Mouse (Mus musculus) erythroid progenitor cell, adult 5-6 weeks (primary cell): Measurements from ENCODE around the gene Chchd6. TPM values are rescaled to one million over a fixed set of nuclear protein-coding genes. Genes with fewer than 3 reads are reported as not detected.

Experiments
- ATAC-seq: replicated peaks from 2 replicates; pipeline ENCODE4 v1.8.0; 2016; ENCODE audit warnings: moderate number of reproducible peaks, mild to moderate bottlenecking, moderate TSS enrichment, inconsistent platforms; ENCODE audit not compliant: poor library complexity, low FRiP score, severe bottlenecking
- total RNA-seq, 2 experiments: library from RNA; stranded (forward) in 1 of 2; stranded (reverse) in 1 of 2; fragments of 150-400 nt in 1 of 2; fragments of 186-747, 209-891 nt in 1 of 2; gene quantifications; 2 replicates each; pipeline versions ENCODE4 v1.2.3 to v1.2.4; 2015 to 2017; ENCODE audit warnings: low replicate concordance in 2 of 2

The Chchd6 gene
- total RNA-seq, 2 experiments from 2014 or later: not detected

DNA sequence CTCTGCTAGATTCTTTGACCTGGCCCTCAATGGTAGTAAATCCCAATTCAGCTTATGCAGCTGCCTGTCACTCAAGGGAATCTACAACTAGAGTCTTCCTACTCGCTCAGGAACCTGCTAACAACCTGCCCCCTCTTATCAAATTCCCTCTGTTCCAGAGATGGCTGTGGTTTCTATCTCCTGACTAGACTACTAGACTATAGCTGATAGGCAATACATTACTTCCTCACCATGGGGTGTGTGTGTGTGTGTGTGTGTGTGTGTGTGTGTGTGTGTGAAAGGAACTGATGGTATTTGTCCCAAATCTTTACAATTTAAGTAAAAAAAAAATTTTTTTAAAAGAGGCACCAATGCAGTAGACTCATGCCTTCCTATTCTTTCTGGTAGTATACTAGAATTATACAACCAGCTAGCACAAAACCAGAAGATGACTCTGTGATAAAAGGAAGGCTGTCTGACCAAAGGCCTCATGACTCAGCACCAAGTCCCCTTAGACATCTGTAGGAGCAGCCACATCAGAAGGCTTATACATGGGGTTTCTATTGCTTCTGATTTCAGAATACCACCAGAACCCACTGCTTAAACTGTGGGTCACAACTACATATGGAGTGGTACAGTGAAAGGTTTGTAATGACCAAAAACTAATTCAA is 57.2 kb downstream of the Chchd6 start:
- ATAC-seq: no peak

DNA sequence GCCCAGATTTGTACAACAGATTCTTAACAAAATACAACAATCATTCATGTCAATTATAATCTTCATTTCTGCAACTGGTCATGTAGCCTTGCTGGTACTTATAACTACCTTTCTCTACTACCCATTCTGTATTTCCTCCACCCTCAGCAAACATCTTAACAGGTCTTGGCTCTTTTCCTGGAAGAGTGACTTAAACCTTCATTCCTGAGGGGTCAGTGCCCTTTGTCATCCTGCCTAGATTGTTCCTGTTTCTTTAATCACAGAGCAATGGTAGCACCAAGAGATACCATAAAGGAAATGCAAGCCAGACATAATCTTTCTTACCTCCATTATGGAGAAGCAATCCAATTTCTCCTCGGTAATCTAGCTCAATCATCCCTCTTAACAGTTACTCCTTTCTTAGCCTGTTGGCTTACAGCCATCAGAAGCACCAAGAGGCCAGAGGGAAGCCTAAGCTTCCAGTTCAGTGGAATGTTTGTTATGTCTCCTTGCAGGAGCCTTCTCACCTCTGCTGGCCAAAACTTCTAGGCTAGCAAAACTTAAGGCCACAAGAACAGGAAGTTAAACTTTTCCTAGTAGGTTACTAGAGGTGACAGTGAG is 59.7 kb downstream of the Chchd6 start:
- ATAC-seq: no peak

DNA sequence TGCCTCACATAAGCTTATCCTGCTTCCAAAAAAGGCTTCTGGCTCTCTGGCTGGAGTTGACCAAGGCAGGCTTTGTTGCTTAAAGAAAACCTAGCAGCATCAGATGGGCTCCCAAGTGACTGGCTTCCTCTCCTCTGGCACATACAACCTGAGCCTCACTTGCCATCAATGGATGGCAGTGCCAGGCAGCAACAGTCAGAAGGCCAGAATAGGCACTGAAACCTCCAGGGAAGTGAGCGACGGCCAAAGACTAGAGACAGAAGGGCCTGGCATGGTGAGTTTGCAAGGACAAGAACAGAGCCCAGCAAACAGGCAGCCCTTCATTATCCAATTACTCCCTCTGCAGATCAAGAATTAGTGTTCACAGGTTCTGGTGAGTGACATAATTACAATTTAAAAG is 70.7 kb downstream of the Chchd6 start:
- ATAC-seq: no peak

DNA sequence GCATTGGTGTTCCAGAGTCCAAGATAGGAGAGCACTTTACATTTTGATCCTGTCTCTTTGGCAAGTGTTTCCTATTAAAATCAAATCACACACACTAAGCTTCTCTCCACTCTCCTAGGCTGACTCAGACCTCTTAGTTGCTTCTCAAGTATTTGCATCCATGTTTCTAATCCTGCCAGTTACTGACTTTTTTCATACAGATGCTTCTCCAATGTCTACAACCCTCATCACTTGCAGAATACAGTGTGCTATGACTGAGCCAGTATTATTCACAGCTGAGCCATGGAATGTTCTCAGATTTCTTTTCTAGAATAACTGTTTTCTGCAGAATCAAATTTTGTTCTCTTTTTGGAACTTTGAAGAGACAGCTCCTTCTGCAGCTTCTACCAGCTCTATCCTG is 85.3 kb downstream of the Chchd6 start:
- no peak for ATAC-seq

DNA sequence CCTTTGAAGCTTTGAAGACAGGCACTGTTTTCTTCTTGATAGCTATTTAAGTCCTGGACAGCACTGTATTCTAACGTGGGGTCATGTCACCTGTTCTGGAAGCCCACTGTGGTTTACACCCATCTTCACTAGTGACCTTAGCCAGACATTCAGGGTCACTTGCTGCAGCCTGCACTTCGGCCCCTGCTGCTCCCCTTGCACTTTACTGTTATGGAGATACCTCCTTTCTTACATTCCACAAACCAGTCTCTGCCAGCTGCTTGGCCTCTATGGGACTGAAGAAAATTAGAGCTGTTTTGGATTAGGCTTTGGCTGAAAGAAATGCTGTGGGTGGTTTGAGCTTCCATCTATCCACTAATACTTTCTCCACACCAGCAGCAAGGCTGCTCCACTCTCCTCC is 86.7 kb downstream of the Chchd6 start:
- no peak for ATAC-seq

DNA sequence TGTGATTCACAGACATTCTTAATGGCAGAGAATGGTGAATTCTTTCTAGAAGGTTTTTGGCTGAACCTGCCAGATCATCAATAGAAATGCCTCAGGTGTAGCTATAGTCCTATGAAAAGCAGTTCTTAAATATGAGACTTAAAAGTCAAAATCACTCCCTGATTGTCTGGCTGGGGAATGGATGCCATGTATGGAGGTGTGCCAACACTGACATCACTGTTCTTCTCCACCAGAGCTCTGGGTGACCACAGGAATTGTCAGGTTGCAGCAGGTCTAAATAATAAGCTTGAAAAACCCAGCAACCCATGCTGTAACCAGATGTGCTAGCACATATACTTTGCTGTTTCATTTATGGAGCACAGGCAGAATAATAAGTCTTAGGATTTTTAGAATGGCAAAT is 87.2 kb downstream of the Chchd6 start:
- ATAC-seq: no peak

DNA sequence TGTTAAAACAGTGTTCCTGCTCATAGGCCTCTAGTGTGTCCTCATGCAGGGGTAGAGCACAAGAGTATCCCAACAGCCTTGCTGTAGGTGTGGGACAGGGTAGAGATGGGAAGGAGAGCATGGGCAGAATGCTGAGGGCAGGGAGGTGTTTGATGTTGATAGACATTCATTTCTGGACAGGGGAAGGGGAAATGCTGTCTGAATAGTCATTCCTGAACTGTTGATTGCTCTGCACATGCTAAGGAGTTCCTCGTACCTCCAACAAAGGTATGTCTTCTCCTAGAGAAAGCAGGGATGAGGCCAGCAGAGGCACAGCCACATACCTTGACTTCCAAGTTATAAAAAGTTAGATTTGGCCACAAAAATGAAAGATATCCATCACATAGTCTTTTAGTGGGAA is 95.5 kb downstream of the Chchd6 start:
- ATAC-seq: no peak

DNA sequence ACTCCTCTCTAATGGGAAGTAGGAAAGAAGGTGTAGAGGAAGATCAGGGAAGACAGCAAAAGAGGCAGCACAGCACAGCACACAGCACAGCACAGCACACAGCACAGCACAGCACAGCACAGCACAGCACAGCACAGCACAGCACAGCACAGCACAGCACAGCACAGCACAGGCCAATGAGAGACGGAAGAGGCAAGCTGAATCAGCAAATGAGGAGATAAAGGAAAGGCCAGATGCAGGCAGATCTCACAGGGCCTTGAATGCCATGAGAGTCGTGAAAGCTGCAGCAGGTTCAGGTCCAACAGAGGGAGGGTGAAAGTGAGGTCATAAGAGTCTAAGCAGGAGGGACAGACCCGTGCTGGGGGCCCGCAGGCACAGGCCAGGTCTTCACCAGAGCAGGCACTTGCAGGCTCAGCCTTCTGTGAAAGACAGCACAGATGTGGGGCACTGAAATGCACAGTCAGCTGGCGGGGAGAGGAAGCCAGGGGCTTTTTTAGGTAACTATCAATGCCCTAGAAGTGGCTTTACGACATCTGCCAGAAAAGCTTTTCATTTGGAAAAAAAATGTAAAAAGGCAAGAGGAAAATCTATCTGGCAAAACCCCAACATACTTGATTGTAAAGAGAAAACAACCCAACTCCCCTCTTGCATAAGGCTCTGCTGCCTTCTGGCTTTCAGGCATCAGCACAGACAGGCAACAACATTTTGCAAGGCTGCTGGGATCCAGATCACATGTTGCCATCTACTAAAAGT is 96.5 kb downstream of the Chchd6 start:
- ATAC-seq: no peak

DNA sequence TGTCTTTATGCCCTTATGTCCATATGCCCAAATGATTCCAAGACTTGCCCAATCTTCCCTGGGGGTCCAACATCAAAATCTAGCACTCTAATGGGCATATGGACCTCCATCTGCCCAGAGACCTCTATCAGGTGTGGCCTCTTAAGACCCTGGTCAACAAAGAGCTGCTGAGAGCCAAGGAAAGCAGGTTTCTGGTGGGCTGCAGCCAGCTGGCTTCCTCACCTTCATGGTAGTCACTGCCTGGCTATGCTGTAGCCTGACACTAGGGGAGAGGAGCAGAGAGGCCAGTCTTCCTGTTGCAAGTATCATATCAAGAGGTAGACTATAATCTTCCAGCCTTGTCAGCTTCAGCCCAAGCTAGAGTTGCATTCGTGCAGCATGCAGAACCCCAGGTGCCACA is 98.5 kb downstream of the Chchd6 start:
- ATAC-seq: no peak

DNA sequence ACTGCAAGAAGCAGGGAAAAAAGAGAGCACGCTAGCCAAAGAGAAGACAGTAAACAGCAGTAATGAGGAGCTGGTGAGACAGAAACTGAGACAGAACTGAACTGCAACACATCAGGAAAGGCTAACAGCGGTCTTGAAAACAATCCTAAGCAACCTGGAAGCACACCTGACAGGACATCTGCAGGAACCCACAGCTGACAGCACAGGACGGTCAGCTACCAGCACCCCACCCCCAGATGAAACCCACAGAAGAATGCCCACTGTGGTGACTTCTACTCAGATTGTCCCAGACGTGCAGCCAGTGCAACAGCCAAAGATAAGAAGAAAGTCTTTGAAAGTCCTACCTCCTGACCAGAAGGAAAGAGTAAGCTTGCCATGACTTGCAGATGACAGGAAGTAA is 103.1 kb downstream of the Chchd6 start:
- no peak for ATAC-seq

DNA sequence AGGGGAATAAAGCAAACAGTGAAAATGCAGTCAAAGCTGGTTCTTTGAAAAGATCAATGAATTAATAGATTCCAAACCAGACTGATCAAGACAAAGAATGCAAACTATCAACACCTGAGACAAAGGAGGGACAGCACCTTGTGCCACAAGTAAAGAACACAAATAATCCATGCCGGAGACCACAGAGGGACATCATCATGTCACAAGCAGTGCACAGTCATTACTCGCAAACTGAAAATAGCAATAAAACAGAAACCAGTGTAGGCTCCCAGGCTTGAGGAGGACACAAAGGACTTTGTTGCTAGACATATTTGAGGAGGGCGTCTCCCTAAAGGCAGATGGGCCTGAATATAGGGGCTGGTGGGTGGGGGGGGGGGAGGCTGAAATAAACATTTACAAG is 105.1 kb downstream of the Chchd6 start:
- ATAC-seq: no peak

DNA sequence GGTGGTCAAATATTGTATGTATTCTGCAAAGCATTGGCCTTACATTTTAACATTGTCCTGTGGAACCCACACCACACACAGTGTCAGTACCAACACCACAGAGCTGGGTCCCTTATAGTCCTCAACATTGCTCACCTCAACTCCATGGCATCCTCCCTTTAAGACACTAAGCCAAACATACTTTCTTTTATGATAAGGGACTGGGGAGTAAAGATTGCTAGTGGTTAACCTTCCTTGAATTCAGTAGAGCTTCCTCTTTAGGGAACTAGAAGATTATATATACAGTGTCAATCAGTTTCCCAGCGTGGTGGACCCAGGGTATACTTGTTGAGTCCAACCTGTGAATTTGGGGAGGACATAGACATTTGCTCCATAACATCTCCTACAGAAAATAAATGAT is 105.9 kb downstream of the Chchd6 start:
- no peak for ATAC-seq

DNA sequence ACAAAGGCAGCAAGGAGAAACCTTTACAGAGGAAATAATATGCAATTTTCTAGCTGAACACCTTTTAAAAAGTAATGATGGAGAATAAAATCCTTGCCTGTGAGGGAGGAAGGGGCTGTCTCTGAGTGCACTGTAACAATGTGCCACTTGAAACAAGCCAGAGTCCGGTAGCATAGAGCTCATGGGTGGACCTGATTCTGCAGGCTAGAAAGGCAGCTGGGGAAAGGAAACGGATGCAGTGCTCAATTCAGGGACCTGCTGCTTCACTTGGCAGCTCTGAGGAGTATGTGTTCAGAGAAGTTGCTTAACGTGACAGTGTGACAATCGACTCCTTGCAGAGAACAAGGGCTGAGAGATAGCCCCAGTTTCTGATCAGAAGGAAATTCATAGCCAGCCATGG is 109.4 kb downstream of the Chchd6 start:
- no peak for ATAC-seq

DNA sequence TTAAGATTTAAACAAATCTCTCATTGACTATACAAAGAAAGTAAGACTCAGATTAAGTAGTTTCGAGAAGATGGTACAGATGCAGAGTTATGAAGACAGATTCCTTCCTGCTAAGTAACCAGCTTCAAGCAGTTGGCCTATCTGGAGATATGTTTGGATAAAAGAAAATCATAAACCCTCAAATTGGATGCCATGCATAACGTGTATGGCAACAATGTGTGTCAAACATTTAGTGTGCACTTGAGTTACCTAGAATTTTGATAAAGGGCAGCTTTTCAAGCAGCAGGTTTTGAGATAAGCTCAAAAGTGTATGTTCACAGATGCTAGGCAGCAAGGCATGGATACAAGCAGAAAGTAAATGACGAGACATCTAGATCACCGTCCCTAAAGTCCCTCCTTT is 114.3 kb downstream of the Chchd6 start:
- ATAC-seq: no peak

DNA sequence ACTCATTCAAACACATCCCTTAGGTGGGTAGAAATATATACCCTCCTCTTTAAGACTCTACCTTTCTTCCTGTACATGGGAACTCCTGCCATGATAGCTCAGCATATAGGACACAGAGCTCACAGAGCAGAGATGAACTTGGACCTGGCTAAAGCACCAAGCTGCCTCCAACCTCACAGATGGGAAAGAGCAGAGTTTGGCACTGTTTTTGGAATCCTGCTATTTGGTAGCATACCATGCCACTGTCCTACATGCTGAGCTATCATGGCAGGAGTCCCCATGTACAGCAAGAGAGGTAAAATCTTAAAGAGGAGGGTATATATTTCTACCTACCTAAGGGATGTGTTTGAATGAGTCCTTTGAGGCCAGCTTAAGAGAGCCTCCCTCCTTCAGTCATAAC is 127.5 kb downstream of the Chchd6 start:
- ATAC-seq: no peak

DNA sequence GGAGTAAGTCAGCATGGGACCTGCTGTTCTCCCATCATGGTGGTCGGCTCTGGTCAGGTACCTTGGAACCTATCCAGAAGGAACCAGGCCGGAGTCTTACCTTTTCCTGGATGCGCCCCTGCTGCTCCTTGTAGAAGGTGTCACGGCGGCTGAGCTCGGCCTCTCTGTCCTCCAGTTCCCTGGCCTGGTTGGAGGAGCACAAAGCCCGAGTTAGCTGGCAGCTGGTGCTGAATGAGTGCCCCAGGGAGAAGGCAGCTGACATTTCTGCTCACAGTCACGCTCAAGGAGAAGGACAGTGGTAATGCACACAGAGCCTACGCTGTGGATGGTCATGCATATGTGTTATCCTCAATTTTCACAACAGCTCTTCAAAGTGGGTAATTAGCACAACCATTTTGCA is 128.2 kb downstream of the Chchd6 start:
- no peak for ATAC-seq

DNA sequence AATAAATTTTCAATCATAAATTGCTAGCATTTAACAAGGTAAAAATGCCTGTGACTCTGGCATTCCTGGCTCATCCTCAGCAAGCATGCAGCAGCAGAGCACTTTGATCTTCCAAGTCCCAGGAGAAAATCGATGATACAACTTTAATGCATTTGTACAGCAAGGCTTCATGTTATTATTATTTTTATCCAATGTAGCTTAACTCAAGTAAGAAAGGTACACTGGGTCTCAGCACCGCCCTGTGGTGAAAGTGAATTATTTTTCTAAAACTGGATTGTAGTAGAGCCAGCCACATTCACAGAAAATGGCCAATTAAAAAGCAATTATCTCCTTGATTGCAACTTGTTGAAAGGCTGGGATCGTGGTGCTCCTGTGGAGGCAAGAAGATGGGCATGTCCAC is 128.6 kb downstream of the Chchd6 start:
- no peak for ATAC-seq

DNA sequence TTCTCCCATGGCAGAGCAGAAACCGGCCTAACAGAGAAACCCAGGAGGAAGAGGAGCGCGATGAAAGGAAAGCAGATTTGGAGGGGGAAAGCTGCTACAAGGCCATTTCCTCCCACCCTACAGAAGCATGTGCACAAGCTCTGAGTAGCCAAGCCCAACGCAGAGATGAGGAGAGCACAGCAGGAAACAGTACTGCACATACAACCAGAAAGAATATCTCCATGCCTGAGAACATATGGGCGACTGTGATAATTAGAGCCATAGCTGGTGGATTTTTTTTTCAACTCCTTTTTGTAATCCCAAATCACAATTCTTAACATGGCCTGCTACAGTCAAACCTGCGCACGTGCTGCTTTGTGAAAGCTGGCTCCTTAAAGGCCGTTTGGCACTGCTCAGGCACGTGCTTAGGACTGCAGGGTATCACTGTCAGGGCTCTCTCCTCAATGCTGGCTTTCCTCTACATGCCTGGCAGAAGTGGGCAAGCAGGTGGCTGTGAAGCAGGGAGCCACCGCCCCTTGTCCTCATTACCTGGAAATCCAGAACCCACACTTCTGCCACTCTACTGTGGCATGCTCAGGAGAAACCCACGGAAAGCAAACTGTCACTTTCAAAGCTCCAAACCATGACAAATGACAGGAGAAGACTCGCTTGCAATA is 129.3 kb downstream of the Chchd6 start:
- no peak for ATAC-seq

DNA sequence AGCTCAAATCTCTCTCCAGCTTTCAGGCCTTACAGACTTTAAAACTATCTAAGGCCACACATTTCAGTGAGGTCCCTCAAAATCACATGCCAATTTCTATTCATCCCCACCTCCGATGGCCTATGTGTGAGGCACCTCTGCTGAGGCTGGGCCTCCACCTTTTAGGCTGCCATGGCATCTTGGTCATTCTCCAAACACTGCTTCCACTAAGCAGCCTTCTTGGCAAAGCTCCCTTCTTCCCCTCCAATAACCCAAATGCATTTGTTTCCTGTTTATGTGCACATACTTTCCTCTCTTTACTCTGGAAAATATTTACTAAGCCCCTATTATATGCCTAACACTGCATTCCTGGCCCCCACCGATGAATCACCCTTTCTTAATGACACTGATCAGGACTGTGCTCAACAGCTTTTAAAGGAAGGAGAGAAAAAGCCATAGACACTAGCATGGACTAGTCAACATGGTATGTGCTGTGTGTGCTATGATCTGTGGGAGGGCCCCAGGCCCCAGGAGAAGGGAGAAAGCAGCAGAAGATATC is 133.2 kb downstream of the Chchd6 start:
- ATAC-seq: no peak
